Mouse (Mus musculus) olfactory bulb, adult 2 months (tissue): ENCODE measurements at regions not wholly inside any gene's neighbourhood (a gene's known extent, or its start where the extent isn't known, plus 50 kb on each side); places are given as distances from the start of the nearest gene placed in this dataset.

ENCODE experiments used
- H3K27ac ChIP-seq: fragments of 200-500 bp; 2 replicates; pipeline ENCODE4 v1.5.1; 2012; ENCODE audit warnings: low read depth, low read length; ENCODE audit not compliant: insufficient read depth
- H3K4me1 ChIP-seq: fragments of 200-500 bp; 2 replicates; pipeline ENCODE4 v1.6.1; 2012; ENCODE audit warnings: low read length; ENCODE audit not compliant: control insufficient read depth, insufficient read depth
- H3K4me3 ChIP-seq: fragments of 200-500 bp; 2 replicates; pipeline ENCODE4 v1.5.1; 2012; ENCODE audit warnings: mild to moderate bottlenecking, low read depth, low read length, moderate library complexity; ENCODE audit not compliant: insufficient read depth
- CTCF ChIP-seq: fragments of 200-500 bp; IDR thresholded peaks from 2 replicates; pipeline ENCODE4 v1.5.1; 2012; ENCODE audit warnings: low read depth, mild to moderate bottlenecking, low read length, moderate library complexity; ENCODE audit not compliant: insufficient read depth
- POLR2A ChIP-seq: fragments of 200-500 bp; IDR thresholded peaks from 2 replicates; pipeline ENCODE4 v1.6.1; 2012; ENCODE audit warnings: mild to moderate bottlenecking, low read depth, low read length, moderate library complexity; ENCODE audit not compliant: insufficient read depth
- WGBS: fragments of 180-500 bp; shearing (Covaris S2); methylation state at CpG from one replicate; pipeline ENCODE4 v1.1.7; 2018; 5-methylcytosine and 5-hydroxymethylcytosine counted together

GRCm38 (mm10) chr15:60982576-60982975 lies 59.8 kb upstream of the A1bg start:
- TF ChIP-seq POLR2A: no peak
- no peak for TF ChIP-seq CTCF
- no peak overlapping the region for H3K4me3 ChIP-seq
- H3K27ac ChIP-seq: no peak overlapping the region
- WGBS: 99% methylated on average over 2 of the region's 2 CpGs
- H3K4me1 ChIP-seq: no peaks in the 10 kb centered on the region
